Mouse (Mus musculus) midbrain, postnatal 0 days (tissue): ENCODE data around the gene Olfr593. TPM values are rescaled to one million over a fixed set of nuclear protein-coding genes. Genes with fewer than 3 reads are reported as not detected.
"Not testable (repeated sequence)": the region's sequence is repeated elsewhere in the genome, so short reads cannot be mapped to it uniquely, and the experiment has no call there.

Experiments used
- ATAC-seq: fragments of 200-750 bp; cut with Nextera tagmentation; 2 replicates; pipeline ENCODE4 v1.8.0; 2017; ENCODE audit warnings: moderate number of reproducible peaks, mild to moderate bottlenecking, moderate TSS enrichment, moderate library complexity; ENCODE audit not compliant: low FRiP score
- DNase-seq: peaks from one replicate; pipeline ENCODE4 v3.0.0-alpha.2; 2015; ENCODE audit warnings: low spot score
- H3K27ac ChIP-seq: fragments of 300-500 bp; sonication (generic); 2 replicates; pipeline ENCODE4 v1.5.1; 2014; ENCODE audit warnings: low read depth, mild to moderate bottlenecking, low read length, mixed read lengths
- H3K27me3 ChIP-seq: fragments of 300-500 bp; sonication (generic); 2 replicates; pipeline ENCODE4 v1.6.1; 2014; ENCODE audit warnings: low read length, control low read depth, mixed read lengths; ENCODE audit not compliant: insufficient read depth
- H3K36me3 ChIP-seq: fragments of 300-500 bp; sonication (generic); 2 replicates; pipeline ENCODE4 v1.6.1; 2014; ENCODE audit warnings: low read length, control low read depth, mixed read lengths; ENCODE audit not compliant: insufficient read depth
- H3K4me1 ChIP-seq: fragments of 300-500 bp; sonication (generic); 2 replicates; pipeline ENCODE4 v1.6.1; 2014; ENCODE audit warnings: mild to moderate bottlenecking, control low read depth, antibody characterized with exemption, low read length, mixed read lengths; ENCODE audit not compliant: insufficient read depth
- H3K4me2 ChIP-seq: fragments of 300-500 bp; sonication (generic); 2 replicates; pipeline ENCODE4 v1.6.1; 2014; ENCODE audit warnings: low read depth, mild to moderate bottlenecking, low read length, mixed read lengths; ENCODE audit not compliant: poor library complexity, severe bottlenecking
- H3K4me3 ChIP-seq: fragments of 300-500 bp; sonication (generic); 2 replicates; pipeline ENCODE4 v1.5.1; 2014; ENCODE audit warnings: low read depth, mild to moderate bottlenecking, low read length, moderate library complexity
- H3K9ac ChIP-seq: fragments of 300-500 bp; sonication (generic); replicated peaks from 2 replicates; pipeline ENCODE4 v1.6.1; 2014; ENCODE audit warnings: mild to moderate bottlenecking, low read length, moderate library complexity, mixed read lengths; ENCODE audit not compliant: poor library complexity, severe bottlenecking
- H3K9me3 ChIP-seq: fragments of 300-500 bp; sonication (generic); 2 replicates; pipeline ENCODE4 v1.6.1; 2016; ENCODE audit warnings: low read length, control low read depth
- CTCF ChIP-seq: IDR thresholded peaks from 2 replicates; pipeline ENCODE4 v1.5.1; 2016; ENCODE audit warnings: antibody characterized with exemption, mild to moderate bottlenecking
- WGBS: fragments of 180-500 bp; shearing (Covaris S2); extraction: QIAGEN DNeasy Blood & Tissue Kit; methylation state at CpG from one replicate; pipeline ENCODE4 v1.1.7; 2014; 5-methylcytosine and 5-hydroxymethylcytosine counted together
- polyA plus RNA-seq: library from polyadenylated mRNA; unstranded; fragments of >200 nt; fragmentation: Nextera tagmentation; extraction: Ambion mirVana; gene quantifications from 2 replicates; pipeline ENCODE4 v1.2.1, GENCODE M21; 2015
- total RNA-seq: library from RNA; depleted of rRNA; stranded (reverse); fragments of >200 nt; gene quantifications from 2 replicates; pipeline ENCODE4 v1.2.3, GENCODE M21; 2014; rRNA removed

The Olfr593 gene
- not detected in 2 replicates for total RNA-seq
- not detected in 2 replicates for polyA plus RNA-seq

DNA sequence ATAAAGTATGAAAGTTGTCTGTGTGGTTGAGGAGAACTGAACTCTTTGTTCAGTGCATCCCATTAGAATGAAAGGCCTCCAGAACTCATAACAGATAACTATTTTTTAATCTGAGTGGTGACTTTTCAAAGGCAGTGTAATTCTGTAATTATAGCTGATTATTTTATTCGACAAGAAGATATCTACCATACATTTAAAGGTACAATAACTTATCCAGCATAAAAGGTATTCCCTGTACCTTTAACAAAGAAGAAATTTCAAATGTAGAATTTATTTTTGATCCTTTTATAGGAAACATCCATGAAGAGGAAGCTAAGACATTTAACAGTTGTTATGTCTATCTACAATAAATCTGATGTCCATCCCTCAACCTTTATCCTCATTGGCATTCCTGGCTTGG is at the start of gene Olfr593:
Gene Olfr593 (plus strand): TSS at position 301 of the 400 bp plus-strand sequence.
- WGBS, result 65% methylated on average over 1 of the region's 1 CpGs
- Histone ChIP-seq H3K4me3 (no peak within 1 kb of the TSS), H3K9me3 (no peaks in the 10 kb centered on the region), H3K36me3 (no peaks in the 10 kb centered on the region), H3K27ac (no peak within 1 kb of the TSS), H3K4me2 (no peak within 1 kb of the TSS), H3K9ac (no peak within 1 kb of the TSS), H3K27me3 (no peaks in the 10 kb centered on the region), H3K4me1 (no peaks in the 10 kb centered on the region)
- no peak for TF ChIP-seq CTCF
- no peak for ATAC-seq
- no peak for DNase-seq

DNA sequence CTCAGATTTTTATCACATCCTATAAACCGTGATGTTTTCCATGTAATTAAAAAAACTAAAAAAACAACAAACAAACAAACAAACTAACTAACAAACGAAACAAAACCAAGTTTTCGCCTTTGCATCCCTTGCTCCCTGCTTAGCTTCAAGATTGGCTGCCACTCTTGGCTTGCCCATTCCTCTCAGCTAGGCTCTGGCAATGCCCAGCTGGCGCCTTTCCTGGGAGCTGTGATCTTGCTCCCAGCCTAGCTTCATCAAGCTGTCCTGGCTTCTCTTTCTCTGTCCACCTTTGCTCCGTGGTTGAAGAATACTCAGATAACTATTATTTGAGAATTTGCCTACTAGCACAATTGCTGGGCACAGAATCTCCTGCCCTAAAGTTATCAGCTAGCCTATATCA is 42.0 kb upstream of the Olfr593 start:
- Histone ChIP-seq H3K4me2 (no peak overlapping the region), H3K27ac (no peak overlapping the region), H3K27me3 (no peaks in the 10 kb centered on the region), H3K4me1 (no peaks in the 10 kb centered on the region), H3K36me3 (no peaks in the 10 kb centered on the region), H3K9me3 (no peaks in the 10 kb centered on the region), H3K9ac (no peak overlapping the region), H3K4me3 (no peak overlapping the region)
- ATAC-seq (no peak), DNase-seq (no peak)
- WGBS, result 74% methylated on average over 5 of the region's 5 CpGs
- no peak for TF ChIP-seq CTCF

DNA sequence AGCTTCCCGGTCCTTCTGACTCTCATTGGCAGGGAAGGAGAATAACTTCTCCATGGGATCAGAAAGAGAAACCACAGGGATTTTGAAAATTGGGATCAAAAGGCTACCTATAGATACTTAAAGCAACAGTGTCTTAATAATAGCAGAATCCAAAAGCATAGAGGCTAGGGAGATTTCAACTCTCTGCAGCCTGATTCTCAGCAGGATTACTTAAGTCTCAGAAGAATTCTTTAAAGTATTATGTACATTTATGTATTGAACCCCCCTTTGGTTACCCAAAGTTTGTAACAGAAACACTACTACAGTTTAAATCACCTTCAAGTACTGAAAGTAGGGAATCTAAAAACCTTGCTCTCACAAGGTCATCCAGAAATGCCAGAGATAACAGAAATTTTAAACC is 33.4 kb upstream of the Olfr593 start, which contains the start of gene Olfr591:
Gene Olfr591 (minus strand): TSS at position 101 of the 400 bp plus-strand sequence.
- no peaks in the 10 kb centered on the region for H3K4me1 ChIP-seq
- no peak for ATAC-seq
- H3K27ac ChIP-seq, result no peak within 1 kb of the TSS
- no peak for DNase-seq
- H3K36me3 ChIP-seq, result no peaks in the 10 kb centered on the region
- H3K27me3 ChIP-seq, result no peaks in the 10 kb centered on the region
- H3K9ac ChIP-seq, result no peak within 1 kb of the TSS
- H3K9me3 ChIP-seq, result peaks cover 7% of the 10 kb centered on the region; the same call in 1 of the 2 replicates
- H3K4me2 ChIP-seq, result no peak within 1 kb of the TSS
- WGBS, result 78% methylated on average over 1 of the region's 1 CpGs
- TF ChIP-seq CTCF, result no peak
- H3K4me3 ChIP-seq, result no peak within 1 kb of the TSS

DNA sequence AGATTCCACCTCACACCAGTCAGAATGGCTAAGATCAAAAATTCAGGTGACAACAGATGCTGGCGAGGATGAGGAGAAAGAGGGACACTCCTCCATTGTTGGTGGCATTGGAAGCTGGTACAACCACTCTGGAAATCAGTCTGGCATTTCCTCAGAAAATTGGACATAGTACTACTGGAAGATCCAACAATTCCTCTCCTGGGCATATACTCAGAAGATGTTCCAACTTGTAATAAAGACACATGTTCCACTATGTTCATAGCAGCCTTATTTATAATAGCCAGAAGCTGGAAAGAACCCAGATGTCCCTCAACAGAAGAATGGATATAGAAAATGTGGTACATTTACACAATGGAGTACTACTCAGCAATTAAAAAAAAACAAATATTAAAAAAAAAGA is 27.2 kb upstream of the Olfr593 start, which contains the start of gene Olfr592:
Gene Olfr592 (plus strand): TSS at position 301 of the 400 bp plus-strand sequence.
- H3K27ac ChIP-seq, H3K9ac ChIP-seq, H3K36me3 ChIP-seq, ATAC-seq, H3K27me3 ChIP-seq, H3K4me1 ChIP-seq, H3K4me3 ChIP-seq, H3K4me2 ChIP-seq, DNase-seq: not testable (repeated sequence)
- H3K9me3 ChIP-seq, result peaks cover 11% of the 10 kb centered on the region
- WGBS, result 75% methylated on average over 1 of the region's 1 CpGs

DNA sequence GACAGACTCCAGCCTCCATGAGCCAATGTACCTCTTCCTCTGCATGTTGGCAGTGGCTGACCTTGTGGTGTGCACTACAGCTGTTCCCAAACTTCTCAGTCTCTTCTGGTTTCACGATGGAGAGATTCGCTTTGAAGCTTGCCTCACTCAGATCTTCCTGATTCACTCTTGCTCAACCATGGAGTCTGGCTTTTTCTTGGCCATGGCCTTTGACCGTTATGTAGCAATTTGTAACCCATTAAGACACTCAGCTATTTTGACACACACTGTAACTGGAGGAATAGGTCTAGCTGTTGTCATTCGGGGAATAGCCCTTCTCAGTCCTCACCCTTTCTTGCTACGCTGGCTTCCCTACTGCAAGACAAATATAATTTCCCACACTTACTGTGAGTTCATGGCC is 388 bp downstream of the Olfr593 start:
- not testable (repeated sequence) for DNase-seq, H3K27me3 ChIP-seq, H3K9ac ChIP-seq, H3K4me2 ChIP-seq, H3K9me3 ChIP-seq, H3K4me1 ChIP-seq, H3K4me3 ChIP-seq, H3K27ac ChIP-seq, ATAC-seq, H3K36me3 ChIP-seq
- 94% methylated on average over 5 of the region's 5 CpGs for WGBS

DNA sequence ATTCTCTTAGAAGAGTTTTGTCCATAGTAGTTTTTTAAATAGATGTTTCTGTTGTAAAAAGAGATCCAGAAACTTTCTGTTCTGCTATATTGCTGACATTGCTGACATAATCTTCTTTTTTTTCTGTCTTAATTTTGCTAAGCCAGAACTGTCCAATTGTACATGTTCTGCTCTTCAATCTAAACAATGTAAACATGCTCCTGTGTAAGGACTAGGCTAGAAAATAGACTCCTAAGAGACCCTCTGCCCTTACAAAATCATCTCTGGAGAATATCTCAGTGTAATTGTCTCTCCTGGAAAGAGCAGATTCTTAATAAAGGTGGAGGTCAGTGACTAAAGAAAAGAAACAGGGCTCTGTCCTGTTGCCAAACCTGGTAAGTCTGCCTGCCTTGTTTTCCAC is 5.0 kb downstream of the Olfr593 start, which contains the start of gene Olfr594:
Gene Olfr594 (plus strand): TSS at position 301 of the 400 bp plus-strand sequence.
- Histone ChIP-seq H3K27me3 (no peaks in the 10 kb centered on the region), H3K27ac (no peak within 1 kb of the TSS), H3K4me2 (no peak within 1 kb of the TSS), H3K9ac (no peak within 1 kb of the TSS), H3K4me3 (no peak within 1 kb of the TSS), H3K36me3 (no peaks in the 10 kb centered on the region), H3K9me3 (no peaks in the 10 kb centered on the region), H3K4me1 (no peaks in the 10 kb centered on the region)
- no peak for TF ChIP-seq CTCF
- no peak for DNase-seq
- no peak for ATAC-seq

DNA sequence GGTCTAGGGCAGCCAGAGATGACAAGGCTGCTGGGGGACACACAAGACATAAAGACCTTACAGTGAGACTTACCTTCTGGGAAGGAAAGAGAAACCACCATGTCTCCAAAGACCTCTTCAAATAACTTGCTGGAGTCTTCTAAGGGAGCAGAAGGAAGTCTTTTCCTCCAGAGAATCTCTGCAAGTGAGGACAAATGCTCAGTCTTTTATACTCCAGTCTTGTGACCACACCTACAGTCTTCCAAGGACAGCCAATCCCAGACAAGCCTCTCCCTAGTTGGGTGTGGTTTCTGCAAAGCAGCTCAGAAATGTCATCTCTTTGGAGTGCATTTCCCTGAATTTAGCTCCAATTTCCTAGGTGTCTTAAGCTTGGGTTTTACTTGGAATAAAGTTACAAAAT is 40.7 kb downstream of the Olfr593 start, which contains the start of gene Usp17ld:
Gene Usp17ld (minus strand): TSS at position 101 of the 400 bp plus-strand sequence.
- DNase-seq, ATAC-seq, H3K27me3 ChIP-seq: not testable (repeated sequence)

More for the DNA sequence above, 40.7 kb downstream of the Olfr593 start, which contains the start of gene Usp17ld:
- not testable (repeated sequence) for H3K4me3 ChIP-seq, H3K9ac ChIP-seq, H3K9me3 ChIP-seq, H3K4me1 ChIP-seq, H3K36me3 ChIP-seq, H3K4me2 ChIP-seq, H3K27ac ChIP-seq
